Mouse (Mus musculus): ENCODE measurements at regions not wholly inside any gene's neighbourhood (a gene's known extent, or its start where the extent isn't known, plus 50 kb on each side); places are given as distances from the start of the nearest gene placed in this dataset.

DNA sequence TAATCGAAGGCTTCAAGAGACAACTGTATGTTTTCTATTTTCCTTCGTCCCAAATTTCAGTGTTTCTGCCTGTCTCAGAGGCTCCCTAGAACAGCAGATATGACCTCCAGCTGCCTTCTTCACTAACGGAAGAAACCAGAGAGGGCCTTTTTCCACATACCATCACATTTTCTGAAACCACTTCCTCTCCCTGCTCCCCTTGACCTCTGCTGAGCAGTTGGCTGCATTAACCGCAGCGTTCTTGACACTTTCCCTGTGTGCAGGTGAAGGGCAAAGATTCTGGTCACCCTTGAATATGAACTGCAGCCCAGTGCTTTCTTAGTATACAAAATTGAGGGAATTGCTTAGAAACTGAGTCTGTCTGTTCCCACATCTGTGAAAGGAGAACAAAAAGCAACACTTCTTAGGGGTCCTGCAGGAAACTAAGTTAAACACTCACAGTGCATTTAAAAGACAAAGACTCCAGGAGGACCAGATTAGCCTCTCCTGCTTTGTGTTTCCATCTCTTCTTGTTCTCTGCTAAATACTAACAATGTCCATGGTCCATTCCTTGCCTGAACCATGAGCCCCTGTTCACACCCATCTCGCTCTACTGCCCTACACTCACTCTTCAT lies 98.4 kb downstream of the Akap11 start:
- Histone ChIP-seq H3K4me1 (ENCODE audit: control insufficient read depth, insufficient read depth, low read length) (no peaks in the 10 kb centered on the region), H3K4me3 (ENCODE audit: low read depth, low read length) (no peak overlapping the region), H3K36me3 (ENCODE audit: control insufficient read depth, insufficient read depth, low read length) (no peaks in the 10 kb centered on the region), H3K9ac (replicated peaks; ENCODE audit: low read depth, low read length) (no peak overlapping the region), H3K4me2 (ENCODE audit: low read depth, low read length) (no peak overlapping the region), H3K9me3 (ENCODE audit: control insufficient read depth, low read length) (no peaks in the 10 kb centered on the region), H3K27me3 (ENCODE audit: control insufficient read depth, insufficient read depth, low read length) (no peaks in the 10 kb centered on the region), H3K27ac (ENCODE audit: low read depth, low read length) (no peak overlapping the region)
- no peak for ATAC-seq (ENCODE audit: low read depth)
- WGBS: 67% methylated on average over 6 of the region's 6 CpGs

DNA sequence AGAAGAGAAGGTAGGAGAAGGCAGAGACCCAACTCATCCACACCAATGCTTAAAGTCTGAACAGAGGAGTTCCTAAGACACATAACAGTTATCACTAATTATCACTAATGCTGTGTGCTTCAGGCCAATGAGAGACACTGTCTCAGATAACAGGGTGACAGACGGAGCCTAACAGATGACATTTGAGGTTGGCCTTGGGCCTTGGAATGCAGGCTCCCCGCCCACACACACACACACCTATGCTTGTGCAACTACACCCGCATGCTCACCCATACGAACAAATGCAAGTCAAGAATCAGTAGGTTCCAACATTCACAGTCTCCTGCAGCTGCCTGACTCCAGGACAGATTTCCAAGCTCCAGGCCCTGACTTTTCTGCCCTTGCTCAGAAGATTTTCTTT lies 100.0 kb downstream of the Akap11 start:
- H3K9ac ChIP-seq (replicated peaks; ENCODE audit: low read depth, low read length): no peak overlapping the region
- WGBS: 97% methylated on average over 4 of the region's 4 CpGs
- no peaks in the 10 kb centered on the region for H3K4me1 ChIP-seq (ENCODE audit: control insufficient read depth, insufficient read depth, low read length)
- no peak overlapping the region for H3K4me2 ChIP-seq (ENCODE audit: low read depth, low read length)
- ATAC-seq (ENCODE audit: low read depth): no peak
- H3K4me3 ChIP-seq (ENCODE audit: low read depth, low read length): no peak overlapping the region
- H3K36me3 ChIP-seq (ENCODE audit: control insufficient read depth, insufficient read depth, low read length): no peaks in the 10 kb centered on the region
- H3K9me3 ChIP-seq (ENCODE audit: control insufficient read depth, low read length): no peaks in the 10 kb centered on the region
- no peaks in the 10 kb centered on the region for H3K27me3 ChIP-seq (ENCODE audit: control insufficient read depth, insufficient read depth, low read length)
- no peak overlapping the region for H3K27ac ChIP-seq (ENCODE audit: low read depth, low read length)

DNA sequence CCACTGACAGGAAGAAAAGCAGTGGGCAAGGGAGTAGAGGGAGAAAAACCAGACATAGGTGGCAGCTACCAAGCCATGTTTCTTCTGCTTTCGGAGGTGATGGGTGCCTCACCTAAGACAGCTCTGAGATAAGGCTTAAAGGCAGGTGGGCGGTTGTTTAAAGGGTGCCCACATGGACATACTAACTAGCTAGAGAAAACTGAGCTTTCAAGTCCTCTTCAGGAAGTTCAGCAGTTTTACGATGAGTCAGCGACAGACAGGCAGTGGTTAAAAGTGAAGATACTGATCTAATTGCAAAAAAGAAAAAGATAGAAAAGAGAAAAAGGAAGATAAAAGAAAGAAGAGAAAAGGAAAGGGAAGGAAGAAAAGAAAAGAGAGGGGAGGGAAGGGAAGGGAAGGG lies 100.6 kb downstream of the Akap11 start:
- 93% methylated on average over 4 of the region's 4 CpGs for WGBS
- H3K4me3 ChIP-seq (ENCODE audit: low read depth, low read length): no peak overlapping the region
- no peaks in the 10 kb centered on the region for H3K36me3 ChIP-seq (ENCODE audit: control insufficient read depth, insufficient read depth, low read length)
- H3K9ac ChIP-seq (replicated peaks; ENCODE audit: low read depth, low read length): no peak overlapping the region
- H3K4me2 ChIP-seq (ENCODE audit: low read depth, low read length): no peak overlapping the region
- ATAC-seq (ENCODE audit: low read depth): no peak
- H3K27me3 ChIP-seq (ENCODE audit: control insufficient read depth, insufficient read depth, low read length): no peaks in the 10 kb centered on the region
- no peaks in the 10 kb centered on the region for H3K4me1 ChIP-seq (ENCODE audit: control insufficient read depth, insufficient read depth, low read length)
- no peak overlapping the region for H3K27ac ChIP-seq (ENCODE audit: low read depth, low read length)
- H3K9me3 ChIP-seq (ENCODE audit: control insufficient read depth, low read length): no peaks in the 10 kb centered on the region

DNA sequence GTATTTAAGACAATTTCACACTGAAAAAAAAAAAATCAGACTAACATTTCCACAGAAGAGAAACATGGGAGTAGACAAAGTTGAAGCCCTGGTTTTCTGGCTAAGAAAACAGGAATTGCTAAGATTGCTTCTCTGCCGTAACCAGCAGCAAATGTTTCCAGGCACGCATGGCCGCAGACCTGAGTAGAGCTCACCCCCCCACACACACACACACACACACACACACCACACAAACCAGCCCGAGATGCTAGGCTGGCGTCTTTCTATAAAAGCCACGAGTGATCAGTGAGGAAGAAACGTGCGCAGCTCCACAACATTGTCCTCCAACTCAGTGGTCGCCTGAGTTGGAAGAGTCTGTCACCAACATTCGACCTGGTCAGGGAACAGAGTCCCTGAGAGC lies 101.0 kb downstream of the Akap11 start:
- Histone ChIP-seq H3K4me2 (ENCODE audit: low read depth, low read length) (no peak overlapping the region), H3K27ac (ENCODE audit: low read depth, low read length) (no peak overlapping the region), H3K9me3 (ENCODE audit: control insufficient read depth, low read length) (no peaks in the 10 kb centered on the region), H3K4me1 (ENCODE audit: control insufficient read depth, insufficient read depth, low read length) (no peaks in the 10 kb centered on the region), H3K4me3 (ENCODE audit: low read depth, low read length) (no peak overlapping the region), H3K9ac (replicated peaks; ENCODE audit: low read depth, low read length) (no peak overlapping the region), H3K36me3 (ENCODE audit: control insufficient read depth, insufficient read depth, low read length) (no peaks in the 10 kb centered on the region), H3K27me3 (ENCODE audit: control insufficient read depth, insufficient read depth, low read length) (no peaks in the 10 kb centered on the region)
- 92% methylated on average over 10 of the region's 10 CpGs for WGBS
- no peak for ATAC-seq (ENCODE audit: low read depth)

DNA sequence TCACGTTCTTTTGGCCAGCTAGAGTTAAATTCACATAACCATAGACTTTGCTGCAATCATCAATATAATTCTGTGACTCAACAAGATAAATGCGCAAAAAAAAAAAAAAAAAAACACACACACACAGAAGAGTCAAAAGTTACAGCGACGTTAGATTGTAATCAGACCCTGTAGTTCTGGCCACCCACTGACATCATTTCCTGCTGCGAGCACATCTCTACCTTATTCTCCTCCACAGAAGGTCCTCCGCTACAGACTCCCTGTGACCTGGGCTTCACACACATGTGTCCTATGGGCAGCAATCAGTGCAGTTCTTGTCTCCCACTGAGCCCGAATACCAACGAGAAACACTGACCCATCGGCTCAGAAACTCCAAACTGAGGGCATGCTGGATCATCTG lies 101.9 kb downstream of the Akap11 start:
- Histone ChIP-seq H3K9me3 (ENCODE audit: control insufficient read depth, low read length) (no peaks in the 10 kb centered on the region), H3K27me3 (ENCODE audit: control insufficient read depth, insufficient read depth, low read length) (no peaks in the 10 kb centered on the region), H3K4me2 (ENCODE audit: low read depth, low read length) (no peak overlapping the region), H3K36me3 (ENCODE audit: control insufficient read depth, insufficient read depth, low read length) (no peaks in the 10 kb centered on the region), H3K4me3 (ENCODE audit: low read depth, low read length) (no peak overlapping the region), H3K27ac (ENCODE audit: low read depth, low read length) (no peak overlapping the region), H3K4me1 (ENCODE audit: control insufficient read depth, insufficient read depth, low read length) (no peaks in the 10 kb centered on the region), H3K9ac (replicated peaks; ENCODE audit: low read depth, low read length) (no peak overlapping the region)
- 87% methylated on average over 9 of the region's 9 CpGs for WGBS
- no peak for ATAC-seq (ENCODE audit: low read depth)

DNA sequence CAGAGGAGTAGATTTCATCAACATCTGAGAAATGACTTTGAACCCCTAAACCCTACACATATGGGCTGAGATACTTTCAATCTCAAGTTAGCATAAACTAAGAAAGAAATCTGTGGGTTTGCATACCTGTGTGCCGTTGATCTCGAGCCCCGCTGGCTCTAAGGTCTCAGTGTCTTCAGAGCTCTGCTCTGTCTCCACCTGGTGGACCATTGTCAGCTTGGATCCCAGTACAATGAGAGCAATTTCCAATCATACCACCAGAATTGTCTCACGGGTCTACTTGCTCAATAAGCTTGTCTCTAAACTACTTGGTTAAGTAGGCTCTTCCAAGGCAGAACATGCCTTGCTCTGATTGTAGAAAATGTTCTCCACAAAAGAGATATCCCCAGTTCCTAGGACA lies 102.5 kb downstream of the Akap11 start:
- no peak for ATAC-seq (ENCODE audit: low read depth)
- H3K4me1 ChIP-seq (ENCODE audit: control insufficient read depth, insufficient read depth, low read length): no peaks in the 10 kb centered on the region
- no peaks in the 10 kb centered on the region for H3K9me3 ChIP-seq (ENCODE audit: control insufficient read depth, low read length)
- H3K36me3 ChIP-seq (ENCODE audit: control insufficient read depth, insufficient read depth, low read length): no peaks in the 10 kb centered on the region
- H3K4me3 ChIP-seq (ENCODE audit: low read depth, low read length): no peak overlapping the region
- H3K27ac ChIP-seq (ENCODE audit: low read depth, low read length): no peak overlapping the region
- H3K9ac ChIP-seq (replicated peaks; ENCODE audit: low read depth, low read length): no peak overlapping the region
- no peaks in the 10 kb centered on the region for H3K27me3 ChIP-seq (ENCODE audit: control insufficient read depth, insufficient read depth, low read length)
- WGBS: 94% methylated on average over 4 of the region's 4 CpGs
- no peak overlapping the region for H3K4me2 ChIP-seq (ENCODE audit: low read depth, low read length)

DNA sequence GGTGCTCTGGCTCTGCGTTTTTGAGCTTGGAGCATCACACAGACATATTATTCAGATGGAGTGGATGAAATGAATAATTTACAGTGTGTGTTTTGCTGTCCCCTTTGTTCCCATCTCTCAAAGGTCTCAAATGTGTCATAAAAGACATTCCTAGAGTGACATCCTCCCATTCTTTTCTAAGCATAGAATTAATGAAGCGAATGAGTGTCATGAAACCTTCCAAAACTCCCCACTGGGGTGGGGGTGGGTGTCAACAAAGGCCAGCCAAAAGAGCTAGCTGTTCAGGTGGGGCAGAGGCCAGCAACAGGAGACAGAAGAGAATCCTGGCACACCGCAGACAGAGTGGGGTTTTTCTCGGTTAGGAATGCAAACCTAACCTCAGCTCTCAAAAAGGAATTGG lies 104.1 kb downstream of the Akap11 start:
- Histone ChIP-seq H3K9me3 (ENCODE audit: control insufficient read depth, low read length) (no peaks in the 10 kb centered on the region), H3K4me2 (ENCODE audit: low read depth, low read length) (no peak overlapping the region), H3K36me3 (ENCODE audit: control insufficient read depth, insufficient read depth, low read length) (no peaks in the 10 kb centered on the region), H3K4me1 (ENCODE audit: control insufficient read depth, insufficient read depth, low read length) (no peaks in the 10 kb centered on the region), H3K4me3 (ENCODE audit: low read depth, low read length) (no peak overlapping the region), H3K9ac (replicated peaks; ENCODE audit: low read depth, low read length) (no peak overlapping the region), H3K27ac (ENCODE audit: low read depth, low read length) (no peak overlapping the region), H3K27me3 (ENCODE audit: control insufficient read depth, insufficient read depth, low read length) (no peaks in the 10 kb centered on the region)
- ATAC-seq (ENCODE audit: low read depth): no peak
- WGBS: 36% methylated on average over 4 of the region's 4 CpGs

DNA sequence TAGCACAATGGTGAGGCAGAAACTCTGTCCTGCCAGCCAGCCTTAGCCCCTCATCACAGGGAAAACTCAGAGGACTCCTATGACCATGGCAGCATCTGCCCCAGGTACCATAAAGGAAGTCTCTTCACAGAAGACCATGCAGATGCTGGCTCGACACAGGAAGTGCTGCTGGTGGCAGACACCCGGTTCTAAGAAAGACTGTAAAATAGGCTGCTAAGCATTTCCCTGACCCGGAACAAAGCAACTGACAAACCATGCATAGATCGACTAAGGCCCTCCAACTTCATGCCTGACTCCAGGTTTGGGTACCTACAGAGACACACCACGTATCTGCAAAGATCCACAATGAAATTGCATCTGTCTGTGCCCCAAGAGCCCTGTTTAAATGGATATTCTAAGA lies 104.7 kb downstream of the Akap11 start:
- Histone ChIP-seq H3K27me3 (ENCODE audit: control insufficient read depth, insufficient read depth, low read length) (no peaks in the 10 kb centered on the region), H3K9me3 (ENCODE audit: control insufficient read depth, low read length) (no peaks in the 10 kb centered on the region), H3K4me3 (ENCODE audit: low read depth, low read length) (no peak overlapping the region), H3K4me1 (ENCODE audit: control insufficient read depth, insufficient read depth, low read length) (no peaks in the 10 kb centered on the region), H3K36me3 (ENCODE audit: control insufficient read depth, insufficient read depth, low read length) (no peaks in the 10 kb centered on the region), H3K4me2 (ENCODE audit: low read depth, low read length) (no peak overlapping the region), H3K27ac (ENCODE audit: low read depth, low read length) (no peak overlapping the region), H3K9ac (replicated peaks; ENCODE audit: low read depth, low read length) (no peak overlapping the region)
- ATAC-seq (ENCODE audit: low read depth): no peak
- WGBS: 64% methylated on average over 5 of the region's 5 CpGs

DNA sequence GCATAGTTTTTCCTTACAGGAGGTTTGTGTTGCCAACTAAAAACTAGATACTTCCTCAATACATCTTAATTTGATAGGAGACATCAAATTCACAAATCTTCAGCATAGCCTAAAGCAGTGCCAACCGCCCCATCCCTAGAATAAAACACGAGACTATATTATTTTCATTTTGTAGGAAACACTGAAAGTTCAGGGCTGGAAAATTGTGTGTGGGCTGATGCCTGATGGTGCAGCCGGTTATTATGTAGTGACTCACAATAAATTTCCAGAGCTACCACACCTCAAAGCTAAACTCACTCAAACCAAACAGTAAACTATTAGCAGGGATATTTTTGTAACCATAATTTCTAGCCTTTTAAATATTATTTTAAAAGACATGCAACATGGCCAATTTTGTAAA lies 105.2 kb downstream of the Akap11 start:
- no peak overlapping the region for H3K27ac ChIP-seq (ENCODE audit: low read depth, low read length)
- H3K9ac ChIP-seq (replicated peaks; ENCODE audit: low read depth, low read length): no peak overlapping the region
- H3K9me3 ChIP-seq (ENCODE audit: control insufficient read depth, low read length): no peaks in the 10 kb centered on the region
- H3K4me1 ChIP-seq (ENCODE audit: control insufficient read depth, insufficient read depth, low read length): no peaks in the 10 kb centered on the region
- H3K4me3 ChIP-seq (ENCODE audit: low read depth, low read length): no peak overlapping the region
- no peak for ATAC-seq (ENCODE audit: low read depth)
- H3K27me3 ChIP-seq (ENCODE audit: control insufficient read depth, insufficient read depth, low read length): no peaks in the 10 kb centered on the region
- 92% methylated on average over 3 of the region's 3 CpGs for WGBS
- no peaks in the 10 kb centered on the region for H3K36me3 ChIP-seq (ENCODE audit: control insufficient read depth, insufficient read depth, low read length)
- H3K4me2 ChIP-seq (ENCODE audit: low read depth, low read length): no peak overlapping the region
